Mouse (Mus musculus) brown adipose tissue, adult 24 weeks (tissue): ENCODE data around the gene Bcl2. TPM values are rescaled to one million over a fixed set of nuclear protein-coding genes. Genes with fewer than 3 reads are reported as not detected.

Experiments
- H3K27ac ChIP-seq: fragments of 200-500 bp; replicated peaks from 2 replicates; pipeline ENCODE4 v1.5.1; 2012; ENCODE audit warnings: low read depth, mild to moderate bottlenecking, low read length
- H3K4me1 ChIP-seq: fragments of 200-500 bp; 2 replicates; pipeline ENCODE4 v1.6.1; 2012; ENCODE audit warnings: low read length, mixed read lengths; ENCODE audit not compliant: control insufficient read depth, insufficient read depth, insufficient read length
- H3K4me3 ChIP-seq: fragments of 200-500 bp; 2 replicates; pipeline ENCODE4 v1.5.1; 2012; ENCODE audit warnings: low read depth, mild to moderate bottlenecking, low read length, moderate library complexity; ENCODE audit not compliant: insufficient read depth
- polyA plus RNA-seq: library from polyadenylated mRNA; stranded (reverse); fragments of >200 nt; gene quantifications from 2 replicates; pipeline ENCODE4 v1.2.4, GENCODE M21; 2012; ENCODE audit not compliant: missing spikeins, insufficient read depth, insufficient read length

The Bcl2 gene
- polyA plus RNA-seq, 1 experiment, result 1.3 TPM

DNA sequence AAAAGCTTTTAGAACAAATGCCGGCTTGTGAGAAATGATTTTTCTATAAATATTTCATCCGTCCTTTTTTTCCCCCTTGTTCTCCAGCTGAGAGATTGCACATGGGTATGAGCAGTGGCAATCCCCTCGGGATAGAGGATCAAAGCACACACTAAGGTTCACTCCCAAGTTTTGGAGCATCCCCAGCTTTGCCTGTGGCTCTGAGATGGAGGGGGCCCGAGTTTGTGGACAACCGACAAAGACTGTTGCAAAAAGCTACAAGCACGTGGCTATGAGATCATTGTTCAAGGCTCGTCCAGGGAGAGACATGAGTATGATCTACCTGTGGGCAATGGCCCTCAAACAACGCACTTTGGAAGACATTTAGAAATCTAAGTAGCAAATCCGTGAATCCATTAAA lies 184.5 kb downstream of the Bcl2 start:
- Histone ChIP-seq H3K27ac (no peak overlapping the region), H3K4me3 (no peak overlapping the region), H3K4me1 (peaks cover 2% of the 10 kb centered on the region; the same call in 1 of the 2 replicates)

DNA sequence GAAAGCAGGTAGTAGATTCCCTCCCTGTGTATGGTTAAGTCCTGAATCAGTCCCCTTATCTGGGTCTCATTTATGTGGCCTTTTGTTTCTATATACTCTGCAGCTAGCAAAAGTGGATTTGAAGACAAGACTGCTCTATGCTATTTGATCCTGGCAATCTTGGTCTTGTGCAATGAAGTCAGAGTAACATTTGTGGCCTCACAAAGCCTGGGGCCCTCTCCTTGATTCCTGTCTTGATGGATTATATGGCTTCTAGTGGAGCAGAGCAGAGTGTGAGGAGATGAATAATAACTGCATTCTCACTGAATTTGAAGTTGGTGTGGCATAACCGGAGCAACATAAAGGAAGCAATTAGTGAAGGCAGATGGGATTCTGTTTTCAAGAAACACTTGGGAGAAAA lies 186.5 kb downstream of the Bcl2 start:
- H3K4me1 ChIP-seq, result peaks cover 2% of the 10 kb centered on the region; the same call in 1 of the 2 replicates
- H3K27ac ChIP-seq, result no peak overlapping the region
- no peak overlapping the region for H3K4me3 ChIP-seq

DNA sequence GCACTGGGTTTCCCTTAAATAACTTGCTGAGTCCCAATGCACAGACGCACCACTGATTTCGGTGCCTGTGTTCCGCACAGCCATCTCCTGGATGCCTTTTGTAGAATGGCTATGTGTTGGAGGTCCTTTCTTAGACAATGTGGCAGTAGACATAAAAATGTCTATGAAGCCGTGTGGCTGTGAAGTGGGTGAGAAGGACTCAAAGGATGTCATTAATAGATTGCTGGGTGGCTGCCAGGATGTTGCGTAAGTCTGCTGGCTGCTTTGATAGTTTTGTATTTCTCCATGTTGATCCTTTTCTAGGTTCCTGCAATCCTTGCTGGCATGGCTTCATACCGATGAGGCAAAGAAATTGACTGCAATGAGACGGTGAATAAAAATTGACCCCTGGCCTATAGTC lies 187.3 kb downstream of the Bcl2 start:
- peaks cover 2% of the 10 kb centered on the region; the same call in 1 of the 2 replicates for H3K4me1 ChIP-seq

DNA sequence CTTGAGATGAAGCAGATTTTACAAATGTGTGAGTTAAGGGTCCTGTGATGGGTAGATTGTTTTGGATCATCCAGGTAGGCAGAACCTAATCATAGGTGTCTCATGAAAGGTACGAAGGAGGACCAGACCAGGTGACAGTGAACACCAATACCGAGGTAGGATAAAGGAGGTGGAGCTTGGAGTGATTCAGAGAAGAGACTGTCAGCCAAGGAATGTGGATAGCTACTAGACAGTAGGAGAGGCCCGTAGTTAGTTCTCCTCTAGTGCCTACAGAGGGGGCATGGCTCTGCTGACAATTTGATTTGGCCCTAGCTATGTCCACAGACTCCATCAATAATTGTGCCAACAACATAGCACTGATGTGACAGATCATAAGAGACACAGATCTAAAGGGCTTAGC lies 188.0 kb downstream of the Bcl2 start:
- H3K27ac ChIP-seq, result no peak overlapping the region
- peaks cover 2% of the 10 kb centered on the region; the same call in 1 of the 2 replicates for H3K4me1 ChIP-seq
- H3K4me3 ChIP-seq, result no peak overlapping the region

More for the DNA sequence above, 187.3 kb downstream of the Bcl2 start:
- no peak overlapping the region for H3K4me3 ChIP-seq
- no peak overlapping the region for H3K27ac ChIP-seq

DNA sequence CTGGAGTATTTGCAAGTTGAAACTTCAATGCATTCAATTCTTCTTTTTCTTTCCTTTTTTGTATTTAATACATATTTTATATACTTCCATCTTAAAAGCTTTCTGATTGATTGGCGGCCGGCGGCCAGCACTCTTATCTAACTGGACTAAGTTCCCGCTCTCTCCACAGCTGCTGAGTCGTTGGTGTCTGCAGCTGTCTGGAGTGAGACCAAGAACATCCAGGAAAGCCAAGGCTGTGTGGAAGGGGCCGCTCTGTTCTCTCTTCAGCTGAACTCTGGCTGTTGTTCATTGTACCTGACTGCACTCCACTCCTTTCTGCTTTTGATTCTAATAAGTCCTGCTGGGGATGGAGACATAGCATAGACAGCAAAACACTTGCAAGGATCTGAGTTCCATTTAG lies 190.3 kb downstream of the Bcl2 start:
- peaks cover 2% of the 10 kb centered on the region; the same call in 1 of the 2 replicates for H3K4me1 ChIP-seq
- no peak overlapping the region for H3K4me3 ChIP-seq
- H3K27ac ChIP-seq, result no peak overlapping the region

DNA sequence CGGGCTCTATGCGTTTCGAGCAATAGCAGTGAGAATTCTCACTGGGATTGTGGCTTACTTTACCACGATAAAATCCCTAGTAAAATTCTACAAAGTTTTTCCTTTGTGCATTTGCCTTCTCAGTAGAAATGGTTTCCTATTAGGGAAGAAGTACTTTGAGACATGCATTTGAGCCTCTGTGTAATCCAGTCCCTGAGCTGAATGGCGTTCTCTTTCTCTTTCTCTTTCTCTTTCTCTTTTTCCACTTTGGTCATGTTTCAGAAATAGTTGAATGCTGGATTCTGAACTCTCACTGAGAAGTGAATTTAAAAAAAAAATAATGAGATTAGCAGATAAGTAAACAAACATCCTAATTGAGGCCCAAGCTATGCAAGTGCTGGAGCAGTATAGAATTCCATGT lies 191.1 kb downstream of the Bcl2 start:
- H3K27ac ChIP-seq, result no peak overlapping the region
- no peak overlapping the region for H3K4me3 ChIP-seq
- H3K4me1 ChIP-seq, result peaks cover 2% of the 10 kb centered on the region; the same call in 1 of the 2 replicates

DNA sequence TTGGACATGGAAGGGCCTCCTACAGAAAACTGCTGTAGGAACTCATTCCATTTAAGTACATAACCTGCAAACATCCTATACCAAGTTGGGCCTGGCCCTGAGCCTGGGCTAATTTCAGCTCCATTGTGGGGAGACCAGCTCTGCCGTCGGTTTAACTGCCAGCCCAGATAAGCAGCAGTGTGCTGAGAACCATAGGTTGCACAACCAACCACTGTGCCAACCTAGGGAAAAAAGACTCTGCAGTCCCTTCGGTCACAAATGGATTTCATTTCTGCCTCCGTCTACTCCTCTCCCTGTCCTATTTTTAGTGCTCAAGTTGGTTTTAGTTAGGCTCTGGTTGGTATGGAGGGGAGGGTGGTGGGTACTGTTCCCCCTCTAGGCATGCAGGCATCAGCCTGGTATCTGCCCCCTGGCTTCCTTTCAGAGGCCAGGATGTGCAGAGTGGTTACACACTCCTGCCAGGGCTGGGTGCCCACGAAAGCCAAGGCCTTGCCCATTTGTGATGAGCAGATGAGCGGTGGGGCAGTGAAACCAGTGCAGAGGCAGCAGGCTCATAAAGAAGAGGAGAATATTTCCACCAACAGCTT lies 196.4 kb downstream of the Bcl2 start:
- Histone ChIP-seq H3K27ac (no peak overlapping the region), H3K4me3 (no peak overlapping the region), H3K4me1 (no peaks in the 10 kb centered on the region)

DNA sequence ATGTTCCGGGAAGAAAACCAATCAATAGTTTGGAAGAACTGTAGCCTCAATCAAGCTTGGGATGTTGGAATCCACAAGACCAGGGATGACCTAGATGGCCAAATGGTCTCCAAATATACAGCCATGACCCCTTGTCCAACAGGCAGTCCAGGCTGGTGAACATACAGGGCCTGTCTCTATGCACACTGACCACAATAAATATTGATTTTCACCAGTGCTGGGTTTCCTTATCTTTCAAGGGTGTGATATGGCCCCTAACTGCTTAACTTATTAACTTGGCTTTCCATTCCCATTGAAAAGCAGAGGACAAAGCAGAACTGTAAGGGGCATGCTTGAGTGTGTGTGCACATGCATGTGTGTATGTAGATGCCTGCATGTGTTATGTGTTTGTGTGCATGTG lies 197.0 kb downstream of the Bcl2 start:
- H3K4me3 ChIP-seq, result no peak overlapping the region
- H3K27ac ChIP-seq, result no peak overlapping the region
- no peaks in the 10 kb centered on the region for H3K4me1 ChIP-seq

DNA sequence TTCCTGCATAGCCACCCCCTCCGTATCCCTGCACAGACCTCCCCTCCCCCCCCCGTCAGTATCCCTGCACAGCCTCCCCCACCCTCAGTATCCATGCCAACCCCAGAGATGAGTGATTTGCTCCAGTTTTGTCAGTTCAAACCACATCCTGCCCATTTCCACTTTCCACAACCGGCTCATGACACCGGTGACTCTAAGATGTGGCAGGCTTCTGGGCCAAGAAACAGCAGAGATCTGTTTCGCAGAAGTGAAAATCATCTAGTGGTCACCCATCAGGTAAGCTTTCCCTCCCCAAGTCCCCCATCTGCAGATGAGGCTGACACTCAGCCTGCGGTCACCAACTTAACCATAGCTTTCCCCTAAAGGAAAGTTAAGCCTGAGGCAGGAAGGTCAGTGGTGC lies 198.5 kb downstream of the Bcl2 start:
- Histone ChIP-seq H3K27ac (no peak overlapping the region), H3K4me1 (no peaks in the 10 kb centered on the region), H3K4me3 (no peak overlapping the region)

DNA sequence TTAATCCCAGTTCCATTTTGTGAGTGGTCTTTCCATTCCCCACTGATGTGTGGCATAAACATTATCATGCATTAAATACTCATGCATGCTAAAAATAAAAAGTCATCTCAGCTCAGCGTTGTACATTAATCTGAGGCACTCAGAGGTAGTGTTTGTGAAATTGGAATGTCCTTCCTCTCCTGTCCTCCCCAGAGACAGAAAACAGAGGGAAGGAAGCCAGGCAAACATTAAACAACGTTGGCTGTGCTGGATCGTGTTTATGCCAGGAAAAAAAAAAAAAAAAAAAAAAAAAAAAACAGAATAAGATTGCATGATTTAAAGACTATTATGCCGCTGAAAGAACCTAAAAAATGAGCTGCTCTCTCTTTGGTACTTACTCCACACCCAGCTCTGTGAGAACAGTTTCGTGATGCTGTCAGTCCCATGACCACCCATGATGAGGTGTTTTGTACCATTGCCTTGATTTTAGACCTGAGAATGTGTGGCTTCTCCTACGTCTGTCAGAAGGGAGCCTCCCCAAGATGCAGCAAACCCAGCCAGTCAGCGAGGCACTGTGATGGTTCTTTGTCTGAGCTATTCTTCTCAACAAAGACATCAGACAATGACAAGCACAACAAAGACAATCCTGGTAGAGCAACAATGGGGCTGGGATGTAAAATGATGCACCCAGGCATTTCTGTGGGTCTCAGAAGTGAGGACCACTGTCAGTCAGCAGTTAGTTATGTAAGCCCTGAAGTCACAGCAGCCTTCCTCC lies 200.0 kb downstream of the Bcl2 start:
- no peak overlapping the region for H3K27ac ChIP-seq

DNA sequence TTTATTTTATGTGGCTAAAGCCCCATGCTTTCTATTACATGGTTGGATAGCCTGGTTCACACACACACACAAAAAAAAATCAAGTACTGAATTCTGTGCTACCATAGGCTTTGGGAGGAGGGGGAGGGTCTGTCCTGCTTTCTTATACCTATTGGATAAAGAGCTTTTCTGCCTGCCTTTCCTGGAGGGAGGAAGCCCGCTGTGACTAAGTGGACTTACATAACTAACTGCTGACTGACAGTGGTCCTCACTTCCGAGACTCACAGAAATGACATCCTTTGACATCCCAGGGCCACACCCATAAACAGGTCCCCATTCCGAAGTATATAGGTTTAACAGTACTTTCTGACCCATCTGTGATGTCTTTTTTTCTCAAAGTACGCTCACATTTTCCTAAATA lies 200.6 kb downstream of the Bcl2 start:
- Histone ChIP-seq H3K27ac (no peak overlapping the region), H3K4me3 (no peak overlapping the region), H3K4me1 (no peaks in the 10 kb centered on the region)

More for the DNA sequence above, 200.0 kb downstream of the Bcl2 start:
- H3K4me1 ChIP-seq, result no peaks in the 10 kb centered on the region
- H3K4me3 ChIP-seq, result no peak overlapping the region

DNA sequence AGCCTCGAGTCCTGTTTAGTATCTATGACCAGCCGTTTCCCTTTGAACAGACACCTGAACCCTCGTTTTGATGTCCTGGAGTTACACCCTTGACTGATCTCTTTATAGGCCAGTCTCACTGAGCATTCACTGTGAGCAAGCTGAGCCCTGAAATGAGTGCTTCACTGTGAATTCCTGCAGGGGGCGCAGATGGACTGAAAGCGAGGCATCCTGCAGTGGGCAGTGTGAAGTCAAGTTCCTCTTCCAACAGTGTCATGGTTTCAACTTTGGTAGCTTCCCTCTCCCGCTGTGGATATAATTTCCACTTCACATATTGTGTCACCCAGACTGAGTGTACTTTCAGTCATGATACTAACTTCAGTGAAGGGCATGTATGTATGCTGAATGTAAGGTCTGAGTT lies 202.5 kb downstream of the Bcl2 start:
- H3K27ac ChIP-seq, result no peak overlapping the region
- H3K4me1 ChIP-seq, result no peaks in the 10 kb centered on the region
- H3K4me3 ChIP-seq, result no peak overlapping the region

DNA sequence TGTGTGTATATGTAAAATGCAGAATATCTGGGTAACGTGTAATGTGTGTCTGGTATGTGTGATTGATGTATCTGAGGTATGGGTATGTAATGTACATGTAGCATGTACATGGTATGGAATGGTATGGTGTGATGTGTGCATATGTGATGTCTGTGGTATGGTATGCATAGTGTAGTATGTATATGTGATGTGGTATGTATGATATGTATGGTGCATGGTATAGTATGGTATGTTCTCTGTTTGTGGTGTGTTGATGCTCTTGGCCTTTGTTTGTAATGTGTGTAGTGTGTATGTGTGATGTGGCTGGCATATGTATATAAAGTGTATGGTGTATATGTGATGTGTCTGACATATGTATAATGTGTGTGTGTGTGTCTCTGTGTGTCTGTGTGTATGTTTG lies 206.5 kb downstream of the Bcl2 start:
- Histone ChIP-seq H3K4me3 (no peak overlapping the region), H3K4me1 (no peaks in the 10 kb centered on the region), H3K27ac (no peak overlapping the region)

DNA sequence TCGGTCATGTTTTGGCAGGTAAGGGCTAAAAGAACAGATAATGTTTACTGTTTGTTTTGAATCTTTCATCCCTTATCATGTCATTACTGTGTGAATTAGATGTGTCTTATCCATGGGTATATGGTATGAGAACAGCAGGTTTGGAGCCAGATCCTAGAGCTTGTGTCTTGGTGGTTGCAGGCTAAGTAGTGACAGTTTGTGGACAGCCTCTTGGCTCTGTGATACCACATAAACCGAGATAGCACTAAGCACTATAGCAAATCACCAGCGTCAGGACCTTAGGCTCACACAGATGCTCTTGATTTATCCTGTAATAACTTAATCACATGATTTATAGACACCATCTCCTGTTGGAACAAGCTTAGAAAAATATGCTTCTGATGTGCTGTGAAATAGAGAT lies 210.2 kb downstream of the Bcl2 start:
- no peaks in the 10 kb centered on the region for H3K4me1 ChIP-seq
- H3K4me3 ChIP-seq, result no peak overlapping the region
- no peak overlapping the region for H3K27ac ChIP-seq

DNA sequence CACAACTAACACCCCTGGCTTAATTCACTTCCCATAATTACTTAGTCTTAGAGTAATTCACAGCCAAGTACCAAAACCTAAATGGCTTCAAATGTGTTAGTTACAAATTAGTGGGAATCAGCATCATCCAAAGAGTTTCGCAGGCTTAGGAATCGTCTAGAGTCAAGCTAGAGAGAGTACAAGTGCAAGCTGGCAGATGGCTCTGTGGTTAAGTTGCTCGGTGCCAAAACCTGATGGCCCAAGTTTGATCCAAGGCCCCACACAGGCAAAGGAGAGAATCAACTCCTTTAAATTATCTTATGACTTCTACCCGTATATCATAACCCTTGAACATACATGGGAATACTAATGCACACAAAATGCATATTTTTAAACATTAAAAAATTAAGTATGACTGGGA lies 210.7 kb downstream of the Bcl2 start:
- no peak overlapping the region for H3K4me3 ChIP-seq
- H3K4me1 ChIP-seq, result no peaks in the 10 kb centered on the region
- H3K27ac ChIP-seq, result no peak overlapping the region

DNA sequence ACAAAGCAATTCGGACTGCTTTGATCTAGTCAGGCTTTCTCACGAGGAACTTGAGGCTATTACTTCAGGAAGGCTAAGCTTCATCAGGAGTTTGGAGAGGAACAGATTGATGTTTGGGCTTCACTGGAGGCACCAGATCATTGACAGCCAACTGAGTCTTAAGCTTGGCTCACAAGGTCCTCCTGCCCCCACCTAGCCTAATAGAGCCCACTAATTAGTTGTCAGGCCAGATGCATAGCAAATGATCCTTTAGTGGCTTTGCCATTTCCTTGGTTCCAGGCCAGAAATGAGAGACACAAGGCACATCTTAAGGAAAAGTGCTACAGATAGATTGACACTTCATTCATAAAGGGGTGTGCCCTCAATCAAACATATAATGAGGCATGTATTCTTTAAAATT lies 216.1 kb downstream of the Bcl2 start:
- Histone ChIP-seq H3K4me1 (no peaks in the 10 kb centered on the region), H3K27ac (no peak overlapping the region), H3K4me3 (no peak overlapping the region)
